Mouse (Mus musculus) c-Kit-positive CD71-positive TER-119-negative erythroid progenitor cells, embryonic 14.5 days (primary cell): ENCODE measurements at regions not wholly inside any gene's neighbourhood (a gene's known extent, or its start where the extent isn't known, plus 50 kb on each side); places are given as distances from the start of the nearest gene placed in this dataset.

Experiments
- DNase-seq: peaks from one replicate; pipeline ENCODE4 v3.0.0-alpha.2; 2013; ENCODE audit warnings: low read depth

DNA sequence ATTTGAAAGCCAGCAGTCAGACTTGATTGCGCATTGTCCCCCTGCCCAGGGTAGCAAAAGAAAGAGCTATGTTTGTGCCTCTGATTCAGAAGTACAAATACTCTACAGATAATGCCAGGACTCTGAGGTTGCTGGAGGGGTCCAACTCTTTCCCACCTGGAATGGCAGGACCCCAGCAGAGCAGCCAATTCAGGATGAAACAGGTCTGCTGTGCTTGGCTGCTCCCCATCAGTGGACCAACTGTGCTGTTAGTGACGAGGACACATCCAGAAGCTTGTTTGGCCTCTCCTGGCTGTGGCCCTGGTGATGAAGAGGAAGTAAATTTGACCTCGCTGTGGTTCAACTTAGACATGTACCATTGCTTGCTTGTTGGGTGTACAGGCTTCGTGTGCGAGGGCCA, 437.8 kb downstream of the Prdm2 start:
- DNase-seq = no peak

- DNase-seq = no peak
Observed at GRCm38 (mm10) chr4:142773651-142774151, 439.1 kb downstream of the Prdm2 start.

GRCm38 (mm10) chr4:142772751-142773455, 439.9 kb downstream of the Prdm2 start:
- DNase-seq = no peak

GRCm38 (mm10) chr4:142771520-142772150, 441.2 kb downstream of the Prdm2 start:
- DNase-seq = no peak

DNA sequence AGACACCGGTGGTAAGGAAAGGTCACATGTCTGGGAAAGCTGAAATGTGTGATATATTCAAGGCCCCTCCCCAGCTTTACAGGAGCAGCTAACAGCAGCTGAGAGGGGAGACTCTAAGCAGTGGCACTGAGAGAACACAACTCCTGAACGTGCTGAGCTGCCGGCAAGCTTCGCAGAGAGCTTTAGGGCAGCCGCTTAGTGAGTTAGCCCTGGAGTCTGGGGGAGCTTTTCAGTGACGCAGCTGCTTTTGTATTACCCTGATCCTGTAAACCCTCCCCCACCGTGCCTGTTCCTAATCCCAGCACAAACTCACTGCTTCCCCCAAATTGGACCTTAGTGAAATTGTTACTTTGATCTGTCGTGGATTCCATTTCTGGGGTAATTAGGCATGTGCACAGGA, 442.6 kb downstream of the Prdm2 start:
- no peak for DNase-seq

GRCm38 (mm10) chr4:142767665-142768064, 445.1 kb downstream of the Prdm2 start:
- DNase-seq = no peak

DNA sequence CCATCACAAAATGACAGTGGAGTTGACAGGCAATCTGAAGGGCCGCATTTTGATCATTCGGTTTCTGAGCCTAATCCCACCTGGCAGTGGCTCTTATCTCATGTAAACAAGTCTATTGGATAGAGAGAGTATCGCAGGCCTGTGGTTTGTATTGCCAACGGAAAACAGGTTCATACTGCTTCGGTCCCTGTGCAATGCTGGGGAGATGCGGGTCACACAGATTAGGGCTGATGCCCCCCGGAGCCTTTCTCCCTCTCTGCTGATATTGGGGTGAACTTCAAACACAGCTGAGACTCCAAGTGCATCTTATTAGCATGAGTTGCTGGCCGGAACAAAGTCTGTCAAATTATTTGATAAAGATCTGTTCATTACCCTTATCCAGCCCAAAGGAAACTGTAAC, 451.2 kb downstream of the Prdm2 start:
- DNase-seq = no peak

GRCm38 (mm10) chr4:142758102-142758501, 454.7 kb downstream of the Prdm2 start:
- no peak for DNase-seq

GRCm38 (mm10) chr4:142756332-142756731, 456.5 kb downstream of the Prdm2 start:
- DNase-seq = no peak

DNA sequence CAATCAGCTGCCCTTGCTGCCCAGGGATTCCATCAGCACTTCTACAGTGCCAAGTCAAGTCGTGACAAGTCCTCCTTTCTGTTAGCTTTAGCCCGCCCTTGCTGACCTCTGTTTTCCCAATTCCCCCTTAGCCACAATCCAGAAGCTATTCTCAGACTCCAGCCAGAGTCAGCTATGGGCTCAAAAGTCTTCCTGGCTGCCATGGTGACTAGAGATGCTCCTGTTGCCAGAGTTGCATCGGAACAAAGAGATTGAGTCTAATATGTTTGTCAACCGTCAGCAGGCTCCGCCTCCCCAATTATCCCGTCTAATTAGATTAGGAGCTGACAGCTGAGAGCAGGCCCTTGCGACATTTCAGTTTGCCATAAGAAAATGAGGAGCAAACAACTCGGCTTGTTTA, 462.9 kb downstream of the Prdm2 start:
- DNase-seq = no peak

DNA sequence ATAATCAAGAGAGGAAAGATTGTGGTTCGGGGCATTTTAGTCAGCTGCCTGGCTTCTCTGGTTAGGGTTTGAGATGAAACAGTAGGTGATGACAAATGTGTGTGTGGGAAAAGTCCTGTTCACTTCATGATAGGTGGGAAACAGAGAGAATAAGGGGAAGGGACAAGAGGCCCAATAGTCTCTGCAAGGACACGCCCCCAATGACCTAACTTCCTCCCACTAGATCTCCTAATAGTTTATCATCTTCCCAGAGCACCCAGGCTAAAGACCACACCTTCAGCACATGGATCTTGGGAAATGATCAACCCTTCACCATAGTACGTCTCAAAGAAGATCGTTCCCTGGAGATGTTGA, 484.3 kb upstream of the Kazn start:
- DNase-seq = no peak

DNA sequence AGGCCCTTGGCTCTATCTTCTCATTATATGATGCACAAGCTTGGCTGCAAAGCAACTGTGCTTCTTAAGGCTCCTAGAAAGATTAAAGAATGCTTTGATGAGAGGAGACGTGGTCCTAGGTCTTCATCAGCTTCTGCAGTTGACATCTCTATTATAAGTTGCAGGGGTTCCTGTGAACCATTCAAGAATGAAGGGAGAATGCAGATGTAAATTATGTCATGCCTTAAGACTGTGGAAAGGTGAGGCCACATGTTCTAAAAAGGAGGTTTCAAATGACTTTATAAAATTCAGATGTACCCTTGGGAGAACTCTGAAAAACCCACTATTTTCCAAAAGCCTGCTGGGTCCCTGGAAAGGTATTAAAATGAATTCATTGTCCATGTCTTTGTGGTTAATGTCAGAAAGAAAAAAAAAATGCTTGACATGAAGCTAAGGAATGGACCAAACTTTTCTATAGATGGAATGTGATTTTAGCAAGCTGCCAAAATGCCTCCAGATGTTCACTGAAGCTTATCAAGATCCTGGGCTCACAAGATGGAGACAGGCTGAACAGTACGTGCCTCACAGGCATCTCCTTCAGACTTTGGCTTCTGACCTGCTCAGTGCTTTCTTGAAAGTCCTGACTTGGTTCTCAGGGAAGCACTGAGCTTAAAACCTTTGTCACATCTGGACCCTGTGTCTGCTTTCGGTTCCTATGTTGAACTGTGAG, 483.8 kb upstream of the Kazn start:
- no peak for DNase-seq

GRCm38 (mm10) chr4:142701606-142702005, 462.4 kb upstream of the Kazn start:
- DNase-seq = no peak

GRCm38 (mm10) chr4:142694926-142695325, 455.7 kb upstream of the Kazn start:
- no peak for DNase-seq

DNA sequence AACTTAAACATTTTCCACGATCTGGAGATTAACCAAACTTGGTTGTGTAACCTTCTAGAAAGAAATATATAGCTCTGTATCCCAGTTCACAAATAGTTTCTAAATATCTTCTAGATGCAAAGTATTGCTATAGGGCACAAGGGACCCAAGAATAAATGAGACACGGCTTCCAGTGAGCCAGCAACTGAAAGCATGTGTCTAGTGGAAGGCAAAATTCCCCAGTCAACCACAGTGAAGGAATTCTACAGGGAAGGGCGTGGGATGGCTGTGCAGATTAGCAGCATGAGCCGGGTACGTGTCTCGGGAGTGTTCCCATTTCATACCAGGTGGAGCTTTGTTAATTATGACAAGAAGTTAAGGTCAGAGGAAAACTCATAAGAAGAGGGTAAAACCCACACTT, 449.0 kb upstream of the Kazn start:
- DNase-seq = no peak

DNA sequence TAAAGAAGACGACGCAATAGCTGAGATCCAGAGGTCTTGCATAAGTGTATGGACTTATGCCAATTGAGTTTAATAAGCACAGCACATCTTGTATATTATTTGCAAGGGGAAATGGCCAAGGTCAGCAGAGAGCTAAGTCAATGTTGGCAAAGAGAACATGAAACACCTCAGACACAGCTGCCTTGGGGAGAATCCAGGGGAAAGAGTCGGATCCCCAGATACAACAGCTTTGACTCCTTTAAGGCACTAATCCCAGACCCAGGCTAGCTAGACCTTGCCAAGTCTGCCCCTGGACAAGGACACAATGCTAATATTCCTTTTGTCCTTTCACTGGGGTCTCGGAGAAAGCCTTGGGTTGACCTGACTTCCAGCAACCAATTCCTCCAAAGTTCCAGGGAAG, 438.2 kb upstream of the Kazn start:
- DNase-seq = no peak

DNA sequence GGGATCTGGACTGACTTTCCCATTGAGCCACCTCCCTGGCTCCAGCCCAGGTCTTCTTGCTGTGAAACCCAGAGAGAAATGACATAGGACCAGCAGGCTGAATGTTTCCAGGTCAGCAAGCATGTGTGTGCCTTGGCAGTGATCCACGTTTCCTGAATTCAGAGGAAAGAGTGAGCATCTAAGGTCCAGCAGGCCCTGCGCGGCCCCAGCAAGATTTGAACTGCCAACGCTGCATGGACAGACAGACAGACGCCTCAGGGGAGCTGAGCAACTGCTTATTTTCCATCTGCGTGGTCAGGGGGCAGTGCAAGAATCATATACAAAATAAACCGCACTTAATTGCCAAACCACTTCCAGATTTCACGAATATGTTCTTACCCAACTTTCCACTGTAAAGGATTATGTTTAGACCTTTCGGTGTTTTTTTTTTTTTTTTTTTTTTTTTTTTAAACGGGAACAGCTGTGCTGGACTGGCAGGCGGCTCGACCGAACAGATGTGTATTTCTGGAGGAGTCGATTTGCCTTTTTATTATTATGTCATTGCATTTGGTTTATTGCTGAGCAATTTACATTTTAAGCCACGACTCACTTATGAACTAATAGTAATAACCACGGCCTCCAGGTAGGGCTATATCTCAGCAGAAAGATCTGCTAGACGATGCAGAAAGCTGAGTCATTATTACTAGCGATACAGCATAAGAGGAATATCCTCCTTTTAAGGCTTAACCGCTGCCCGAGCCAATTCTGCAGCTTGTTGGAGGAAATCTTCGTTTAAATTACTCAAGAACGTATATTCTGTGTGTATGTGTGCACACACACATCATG, 435.7 kb upstream of the Kazn start:
- no peak for DNase-seq

DNA sequence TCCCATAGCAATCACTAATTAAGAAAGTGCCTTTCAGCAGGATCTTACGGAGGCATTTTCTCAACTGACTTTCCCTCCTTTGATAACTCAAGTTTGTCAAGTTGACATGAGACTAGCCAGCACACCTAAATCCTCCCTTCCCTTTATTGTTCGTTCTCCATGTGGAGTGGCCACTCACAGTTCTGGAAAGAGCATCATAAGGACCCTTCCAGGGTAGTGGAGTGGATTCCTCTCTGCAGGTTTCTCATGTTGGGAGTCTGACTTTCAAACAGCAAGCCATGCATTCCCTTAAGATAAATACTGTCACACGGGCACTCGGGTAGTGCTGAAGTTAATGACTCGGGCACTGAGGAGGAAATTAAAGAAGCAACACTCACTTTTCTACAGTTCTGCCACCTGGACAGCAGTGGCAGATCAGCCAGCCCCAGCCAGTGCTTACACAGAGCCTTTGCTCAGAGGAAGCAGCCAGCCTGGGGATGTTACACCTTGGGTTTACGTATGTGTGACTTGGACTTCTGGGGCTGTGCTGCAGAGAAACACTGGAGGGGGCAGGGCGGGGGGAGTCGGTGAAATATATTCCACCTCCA, 432.8 kb upstream of the Kazn start:
- DNase-seq = no peak

DNA sequence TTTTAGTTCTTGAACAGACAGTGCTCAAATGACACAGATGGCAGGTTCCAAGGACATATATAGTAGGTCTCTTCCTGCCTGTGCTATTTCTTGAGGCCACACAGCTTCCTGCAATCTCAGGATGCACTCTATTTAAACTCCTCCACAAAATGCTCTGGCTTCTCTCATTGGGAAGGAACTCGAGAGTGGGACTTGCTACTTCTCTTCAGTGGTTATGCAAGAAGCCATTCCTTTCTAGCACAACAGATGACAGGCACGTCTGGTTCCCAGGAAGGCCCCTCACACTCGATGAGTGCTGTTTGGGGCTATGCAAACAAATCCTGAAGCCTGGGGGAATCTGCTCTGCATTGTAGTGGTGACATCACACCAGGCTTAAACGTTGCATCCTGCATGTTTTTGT, 425.6 kb upstream of the Kazn start:
- no peak for DNase-seq

GRCm38 (mm10) chr4:142658156-142658555, 419.0 kb upstream of the Kazn start:
- DNase-seq = no peak

DNA sequence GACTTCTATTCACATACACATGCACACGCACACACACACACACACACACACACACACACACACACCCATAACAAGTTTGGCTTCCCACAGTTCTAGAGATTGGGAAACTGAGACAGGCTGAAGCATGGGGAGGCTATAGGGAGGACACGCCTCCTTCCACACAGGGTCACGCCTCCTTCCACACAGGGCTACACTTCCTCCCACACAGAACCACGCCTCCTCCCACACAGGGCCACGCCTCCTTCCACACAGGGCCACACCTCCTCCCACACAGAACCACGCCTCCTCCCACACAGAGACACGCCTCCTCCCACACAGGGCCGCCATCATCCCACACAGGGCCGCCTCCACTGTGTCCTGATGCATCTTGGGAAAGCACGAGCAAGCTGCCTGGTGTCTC, 401.9 kb upstream of the Kazn start:
- DNase-seq = no peak

DNA sequence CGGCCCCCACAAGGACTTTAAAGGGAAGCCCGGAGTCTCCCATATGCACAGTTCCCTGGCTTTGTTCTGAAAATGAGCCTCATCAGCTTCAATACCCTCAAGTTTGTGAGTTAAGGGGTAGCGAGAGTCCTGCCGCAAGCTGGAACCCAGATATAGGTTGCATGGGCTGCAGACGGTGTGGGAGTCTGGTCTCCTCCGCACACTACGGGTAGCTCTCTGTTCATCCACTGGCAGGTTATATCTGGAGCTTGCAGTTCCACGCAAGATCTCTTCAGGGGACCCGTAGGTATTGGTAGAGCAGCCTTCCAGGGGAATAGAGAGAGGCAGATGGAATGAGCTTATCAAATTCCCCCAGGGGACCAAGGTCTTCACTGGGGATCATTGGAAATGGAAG, 400.1 kb upstream of the Kazn start:
- no peak for DNase-seq
